Mouse (Mus musculus) kidney, adult 2 months (tissue): ENCODE data around the gene Slc35f4. TPM values are rescaled to one million over a fixed set of nuclear protein-coding genes. Genes with fewer than 3 reads are reported as not detected.
A peak's percentile ranks its signal among the peaks of the same experiment; 100 is the strongest.

Experiments used
- DNase-seq: peaks from one replicate; pipeline ENCODE4 v3.0.0; 2021
- H3K27ac ChIP-seq: fragments of 200-500 bp; 2 replicates; pipeline ENCODE4 v1.5.1; 2012; ENCODE audit warnings: low read depth, low read length, control low read depth, inconsistent platforms; ENCODE audit not compliant: insufficient read depth
- H3K27me3 ChIP-seq: fragments of 200-500 bp; replicated peaks from 2 replicates; pipeline ENCODE4 v1.6.1; 2012; ENCODE audit warnings: mild to moderate bottlenecking, moderate library complexity, low read length, inconsistent platforms; ENCODE audit not compliant: control insufficient read depth, insufficient read depth
- H3K36me3 ChIP-seq: fragments of 200-500 bp; 2 replicates; pipeline ENCODE4 v1.6.1; 2012; ENCODE audit warnings: mild to moderate bottlenecking, moderate library complexity, low read length, inconsistent platforms; ENCODE audit not compliant: control insufficient read depth, insufficient read depth
- H3K4me1 ChIP-seq: fragments of 200-500 bp; 2 replicates; pipeline ENCODE4 v1.6.1; 2011; ENCODE audit warnings: low read length; ENCODE audit not compliant: control insufficient read depth, insufficient read depth
- H3K4me3 ChIP-seq: fragments of 200-500 bp; 2 replicates; pipeline ENCODE4 v1.5.1; 2011; ENCODE audit warnings: mild to moderate bottlenecking, low read depth, low read length, control low read depth; ENCODE audit not compliant: insufficient read depth
- CTCF ChIP-seq: fragments of 200-500 bp; conservative IDR thresholded peaks from 2 replicates; pipeline ENCODE4 v1.5.1; 2011; ENCODE audit warnings: low read depth, mild to moderate bottlenecking, control low read depth, low read length, moderate library complexity, mixed read lengths; ENCODE audit not compliant: insufficient read depth, insufficient read length
- POLR2A ChIP-seq: fragments of 200-500 bp; IDR thresholded peaks from one replicate; pipeline ENCODE4 v1.6.1; 2011; ENCODE audit warnings: low read depth, low read length, control low read depth
- WGBS: fragments of 180-500 bp; shearing (Covaris S2); methylation state at CpG from one replicate; pipeline ENCODE4 v1.1.7; 2018; 5-methylcytosine and 5-hydroxymethylcytosine counted together
- polyA plus RNA-seq: library from polyadenylated mRNA; depleted of rRNA; stranded (reverse); fragments of >200 nt; gene quantifications from 2 replicates; pipeline ENCODE4 v1.2.3, GENCODE M21; 2012

Slc35f4 gene
- polyA plus RNA-seq, 1 experiment, result not detected

DNA sequence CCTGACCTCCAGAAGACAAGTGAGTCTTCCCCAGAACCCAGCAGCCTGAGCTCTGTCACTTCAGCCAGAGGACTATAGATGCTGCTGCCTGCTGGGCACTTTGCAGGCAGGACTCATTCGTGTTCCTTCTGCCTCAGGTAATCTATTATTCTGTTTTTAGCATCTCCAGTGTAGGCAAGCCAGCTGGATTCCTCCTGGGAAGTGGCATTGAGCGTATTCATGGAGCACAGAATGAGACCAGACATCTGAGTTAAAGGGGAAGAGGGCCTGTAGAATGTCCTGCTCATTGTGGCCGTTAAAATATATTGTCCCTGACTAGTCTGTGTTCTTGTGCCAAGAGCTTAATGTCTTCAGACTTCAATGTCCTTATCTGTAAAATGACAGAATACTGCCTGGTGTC is 72.1 kb downstream of the Slc35f4 start:
- Histone ChIP-seq H3K27ac (no peak overlapping the region), H3K27me3 (no peaks in the 10 kb centered on the region), H3K4me1 (no peaks in the 10 kb centered on the region), H3K36me3 (no peaks in the 10 kb centered on the region), H3K4me3 (no peak overlapping the region)
- DNase-seq, result no peak
- 45% methylated on average over 3 of the region's 3 CpGs for WGBS
- no peak for TF ChIP-seq POLR2A
- no peak for TF ChIP-seq CTCF

DNA sequence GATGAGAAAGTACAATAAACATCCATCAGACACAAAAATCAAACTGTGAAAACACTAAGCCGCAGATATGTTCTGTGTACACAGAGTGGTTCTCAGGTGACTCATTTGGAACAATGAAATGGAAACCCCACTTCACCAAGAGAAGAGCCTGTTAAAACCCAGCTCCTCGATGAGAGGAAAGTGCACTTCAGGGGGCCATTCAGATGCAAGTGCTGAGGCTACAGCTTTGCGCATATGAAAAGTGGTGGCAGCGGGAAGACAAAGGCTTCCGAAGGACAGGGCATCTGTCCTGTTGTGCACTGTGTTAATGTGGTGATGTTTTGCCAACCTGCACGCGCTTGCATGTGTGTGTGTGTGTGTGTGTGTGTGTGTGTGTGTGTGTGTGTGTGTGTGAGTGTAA is 78.2 kb downstream of the Slc35f4 start:
- no peak for TF ChIP-seq POLR2A
- no peak for TF ChIP-seq CTCF
- 51% methylated on average over 7 of the region's 7 CpGs for whole genome bisulfite sequencing
- H3K27ac ChIP-seq, result no peak overlapping the region
- DNase-seq, result no peak
- no peaks in the 10 kb centered on the region for H3K4me1 ChIP-seq
- H3K36me3 ChIP-seq, result no peaks in the 10 kb centered on the region
- H3K4me3 ChIP-seq, result no peak overlapping the region
- H3K27me3 ChIP-seq, result no peaks in the 10 kb centered on the region

GRCm38 (mm10) chr14:49446461-49446860 is 79.4 kb downstream of the Slc35f4 start:
- Histone ChIP-seq H3K27me3 (no peaks in the 10 kb centered on the region), H3K36me3 (no peaks in the 10 kb centered on the region), H3K4me1 (no peaks in the 10 kb centered on the region), H3K4me3 (no peak overlapping the region), H3K27ac (no peak overlapping the region)
- TF ChIP-seq POLR2A (no peak), CTCF (no peak)
- no peak for DNase-seq
- 48% methylated on average over 7 of the region's 7 CpGs for WGBS

DNA sequence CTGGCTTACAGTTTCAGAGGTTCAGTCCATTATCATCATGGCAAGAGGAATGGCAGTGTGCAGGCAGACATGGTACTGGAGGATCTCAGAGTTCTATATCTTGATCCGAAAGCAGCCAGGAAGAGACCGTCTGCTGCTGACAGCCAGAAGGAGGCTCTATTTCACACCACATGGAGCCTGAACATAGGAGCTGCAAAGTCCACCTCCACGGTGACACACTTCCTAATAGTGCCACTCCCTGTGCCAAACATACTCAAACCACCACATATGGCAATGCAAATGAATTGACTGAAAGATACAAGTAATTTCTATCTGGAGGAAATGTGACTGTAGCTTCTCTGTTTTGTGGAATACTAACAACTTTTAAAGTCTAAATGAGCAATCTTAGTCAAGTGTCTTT is 89.0 kb downstream of the Slc35f4 start:
- no peak for DNase-seq
- 91% methylated on average over 3 of the region's 3 CpGs for WGBS

DNA sequence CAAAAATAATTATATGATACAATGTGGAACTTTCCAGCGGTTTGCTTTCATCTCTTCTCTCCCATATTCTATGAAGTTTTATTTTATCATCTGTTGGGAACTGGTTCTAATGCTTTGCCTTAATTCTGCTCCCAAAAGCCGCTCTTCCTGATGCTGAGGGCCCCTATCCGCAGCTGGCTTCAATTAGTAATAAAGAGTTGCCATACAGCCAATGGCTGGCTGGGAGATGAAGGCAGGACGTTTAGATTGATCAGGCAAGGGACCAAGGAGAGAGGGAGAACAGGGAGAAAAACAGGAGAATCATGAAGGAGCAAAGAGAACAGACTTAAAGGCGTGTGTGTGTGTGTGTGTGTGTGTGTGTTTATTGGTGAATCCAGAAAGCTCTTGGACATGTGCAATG is 94.0 kb downstream of the Slc35f4 start:
- Histone ChIP-seq H3K36me3 (no peaks in the 10 kb centered on the region), H3K4me3 (no peak overlapping the region), H3K27ac (no peak overlapping the region), H3K4me1 (no peaks in the 10 kb centered on the region), H3K27me3 (no peaks in the 10 kb centered on the region)
- DNase-seq, result no peak
- TF ChIP-seq CTCF, result no peak
- TF ChIP-seq POLR2A, result no peak
- WGBS, result 77% methylated on average over 5 of the region's 5 CpGs

More for the DNA sequence above, 89.0 kb downstream of the Slc35f4 start:
- no peaks in the 10 kb centered on the region for H3K36me3 ChIP-seq
- H3K4me1 ChIP-seq, result no peaks in the 10 kb centered on the region
- no peak overlapping the region for H3K4me3 ChIP-seq
- TF ChIP-seq CTCF (no peak), POLR2A (no peak)
- no peak overlapping the region for H3K27ac ChIP-seq
- H3K27me3 ChIP-seq, result no peaks in the 10 kb centered on the region

DNA sequence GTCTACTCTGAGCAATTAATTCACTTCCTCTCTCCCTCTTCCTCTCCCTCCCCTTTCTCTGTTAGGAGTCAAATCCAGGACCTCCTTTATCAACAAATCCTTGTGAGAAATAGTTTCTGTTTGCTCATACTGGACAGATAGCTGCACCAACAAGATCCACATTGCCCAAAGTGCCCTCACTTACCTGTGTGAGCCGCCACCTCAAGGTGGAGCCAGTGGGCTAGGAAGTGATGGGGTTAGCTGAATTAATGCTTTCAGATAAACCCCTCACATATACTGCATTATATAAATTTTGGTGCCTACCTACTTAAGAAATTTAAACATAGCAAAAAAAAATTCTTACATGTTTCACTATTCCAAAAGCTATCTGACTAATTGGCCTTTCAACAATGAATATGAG is 133.4 kb downstream of the Slc35f4 start:
- Histone ChIP-seq H3K36me3 (no peaks in the 10 kb centered on the region), H3K27me3 (no peaks in the 10 kb centered on the region), H3K4me1 (no peaks in the 10 kb centered on the region), H3K27ac (no peak overlapping the region), H3K4me3 (no peak overlapping the region)
- no peak for DNase-seq
- TF ChIP-seq POLR2A (no peak), CTCF (peak; percentile 46)
- 38% methylated on average over 1 of the region's 1 CpGs for WGBS

DNA sequence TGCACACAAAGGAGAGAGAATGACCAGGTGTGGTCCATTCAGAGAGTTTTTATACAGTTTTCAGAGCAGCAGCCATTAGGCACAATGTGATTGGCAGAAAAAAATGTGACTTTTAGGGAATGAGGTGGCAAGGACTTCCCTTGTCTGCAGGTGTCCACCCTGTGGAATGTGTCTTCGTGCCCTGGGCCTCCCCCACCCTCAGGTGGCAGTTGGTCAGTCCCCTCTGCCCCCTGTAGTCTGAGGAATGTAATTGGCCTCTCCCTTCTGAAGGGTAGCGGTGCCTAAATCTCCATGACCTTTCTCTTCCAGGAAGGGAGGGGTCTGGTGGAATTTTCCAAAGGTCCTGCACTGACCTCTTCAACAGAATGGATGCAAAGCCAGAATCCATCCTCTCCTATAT is 163.7 kb downstream of the Slc35f4 start:
- H3K4me1 ChIP-seq, result no peaks in the 10 kb centered on the region
- no peak overlapping the region for H3K27ac ChIP-seq
- H3K36me3 ChIP-seq, result no peaks in the 10 kb centered on the region
- no peaks in the 10 kb centered on the region for H3K27me3 ChIP-seq
- H3K4me3 ChIP-seq, result no peak overlapping the region
- WGBS, result 77% methylated on average over 2 of the region's 2 CpGs
- no peak for TF ChIP-seq POLR2A
- no peak for TF ChIP-seq CTCF
- no peak for DNase-seq

DNA sequence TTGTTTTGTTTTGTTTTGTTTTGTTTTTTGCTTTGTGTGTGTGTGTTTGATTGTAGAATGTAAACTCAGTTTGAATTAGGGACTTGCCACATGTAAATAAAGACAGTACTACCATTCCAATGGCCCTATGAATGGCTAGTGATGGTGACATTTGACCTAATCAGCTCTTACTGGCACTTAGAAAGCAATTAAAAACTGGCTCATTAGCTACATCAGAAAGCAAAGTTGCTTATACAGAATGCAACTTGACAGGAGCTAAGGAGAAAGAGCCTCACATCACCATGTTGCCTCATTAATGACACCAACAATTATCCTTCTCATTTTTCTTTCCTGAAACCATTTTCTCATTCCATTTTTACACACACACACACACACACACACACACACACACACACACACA is 170.3 kb downstream of the Slc35f4 start:
- Histone ChIP-seq H3K27me3 (no peaks in the 10 kb centered on the region), H3K4me1 (no peaks in the 10 kb centered on the region), H3K4me3 (no peak overlapping the region), H3K36me3 (no peaks in the 10 kb centered on the region), H3K27ac (no peak overlapping the region)
- no peak for DNase-seq
- TF ChIP-seq POLR2A (no peak), CTCF (no peak)
